In the genomic region with DNA sequence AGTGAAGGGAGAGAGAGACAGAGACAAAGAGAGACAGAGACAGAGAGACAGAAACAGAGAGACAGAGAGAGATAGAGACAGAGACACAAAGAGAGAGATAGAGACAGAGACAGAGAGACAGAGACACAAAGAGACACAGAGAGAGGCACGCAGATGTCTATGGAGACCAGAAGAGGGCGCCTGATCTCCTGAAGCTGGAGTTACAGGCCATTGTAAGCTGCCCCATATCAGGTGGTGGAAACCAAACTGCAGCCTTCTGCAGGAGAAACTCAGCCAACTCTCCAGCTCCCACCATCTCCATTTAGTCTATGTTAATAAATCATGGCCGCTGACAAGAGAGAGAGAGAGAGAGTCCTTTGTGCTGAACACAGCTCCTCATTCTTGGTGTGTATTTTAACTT, we compare ENCODE assay signal across 8 mouse cellular contexts.
DNase-seq lines count a peak whose midpoint lies in the region.

No protein-coding gene starts in this region.

- peak; percentile 15 to 39 for DNase-seq in heart, postnatal 14 days
- DNase-seq in heart, adult 8-10 months (ENCODE audit: low spot score), result no peak
- peak; percentile 55 to 61 for DNase-seq in B cell, adult 2 months
- peak; percentile 52 for DNase-seq in R1 (ENCODE audit: low read depth, low spot score)
- DNase-seq in kidney, postnatal 4 days, result peak; percentile 12 to 34
- peak; percentile 69 for DNase-seq in retina, embryonic 14.5 days (ENCODE audit: low spot score)
- no peak for DNase-seq in layer of hippocampus, postnatal 36 days
- no peak for DNase-seq in layer of hippocampus, adult 9-10 months (ENCODE audit: low spot score)

- intact Hi-C loops in heart, postnatal 14 days (cut with DNase I), result loop anchor here (1.0 kb wide), 1 partner anchor 188 kb away; no protein-coding TSS in a partner anchor

Comparison
In these comparisons a context has a peak if more than half of its experiments do, and no peak if none do; other contexts are left out.
1. DNase-seq: peak in heart, postnatal 14 days (2 of 2), B cell, adult 2 months (2 of 2), R1 (single experiment), kidney, postnatal 4 days (2 of 2) and retina, embryonic 14.5 days (single experiment); none in heart, adult 8-10 months (single experiment), layer of hippocampus, postnatal 36 days (0 of 2) and layer of hippocampus, adult 9-10 months (single experiment).